Mouse (Mus musculus) adrenal gland, postnatal 25 days (tissue): ENCODE measurements around the gene Abcc9. TPM values are rescaled to one million over a fixed set of nuclear protein-coding genes. Genes with fewer than 3 reads are reported as not detected.
A peak's percentile ranks its signal among the peaks of the same experiment; 100 is the strongest.

Source experiments
- DNase-seq: peaks from one replicate; pipeline ENCODE4 v3.0.0; 2021; ENCODE audit warnings: mixed read lengths
- total RNA-seq: library from RNA; stranded (reverse); gene quantifications from 2 replicates; pipeline ENCODE4 v1.2.3, GENCODE M21; 2021

The Abcc9 gene
- total RNA-seq, 1 experiment from 2014 or later = 19.9 TPM

DNA sequence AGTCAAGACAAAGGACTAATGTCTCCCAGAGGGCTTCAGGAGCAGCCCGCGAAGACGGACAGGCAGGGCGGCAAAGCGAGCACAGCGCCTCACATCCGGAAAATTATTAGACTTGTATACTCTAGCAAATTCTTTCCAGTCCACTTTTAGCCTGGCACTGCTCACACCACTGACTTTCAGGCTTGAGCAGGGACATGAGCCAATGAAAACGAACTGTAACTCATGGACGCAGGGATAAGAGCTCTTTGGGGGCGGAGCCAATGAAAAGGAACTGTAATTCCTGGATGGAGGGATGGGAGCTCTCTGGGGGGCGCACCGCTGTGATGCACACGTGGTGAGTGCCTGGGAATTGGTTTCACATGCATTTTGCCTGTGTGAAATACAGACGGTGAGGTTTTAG lies 157.0 kb downstream of the Abcc9 start:
- DNase-seq = no peak

DNA sequence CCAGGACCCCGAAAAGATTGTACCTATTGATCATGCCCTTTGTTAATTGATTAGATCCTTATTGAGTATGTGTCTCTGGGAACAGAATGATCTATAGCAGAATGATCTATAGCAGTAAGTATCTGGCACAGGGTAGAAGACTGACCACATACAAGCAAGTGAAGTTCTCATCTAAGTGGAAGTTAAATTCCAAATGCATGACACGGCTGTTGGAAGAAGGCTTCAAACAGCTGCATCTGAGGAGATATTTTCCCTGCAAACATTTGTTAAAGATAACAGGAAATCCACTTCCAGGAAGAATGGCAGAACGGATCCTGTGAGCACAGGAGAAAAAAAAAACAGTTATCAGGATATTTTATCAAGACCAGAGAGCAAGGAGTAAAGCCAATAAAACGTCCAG lies 158.5 kb downstream of the Abcc9 start:
- DNase-seq = no peak

DNA sequence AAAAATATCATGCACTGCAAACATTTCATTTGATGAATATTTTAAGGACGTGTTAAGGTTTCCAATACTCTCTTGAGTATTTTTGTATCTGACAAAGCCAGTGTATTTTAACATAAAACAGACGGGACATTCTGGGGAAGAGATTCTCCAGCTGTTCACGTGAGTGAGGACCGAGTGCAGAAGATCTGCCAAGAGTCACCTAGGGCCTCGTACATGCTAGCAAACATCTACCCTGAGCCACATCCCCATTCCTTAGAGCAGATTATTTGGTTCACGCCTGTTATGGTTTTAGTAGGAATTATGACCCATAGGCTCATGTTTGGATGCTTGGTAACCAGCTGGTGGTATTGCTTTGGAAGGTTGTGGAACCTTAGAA lies 159.3 kb downstream of the Abcc9 start:
- no peak for DNase-seq

- DNase-seq = no peak
Observed at GRCm38 (mm10) chr6:142542082-142542799, 159.9 kb downstream of the Abcc9 start.

DNA sequence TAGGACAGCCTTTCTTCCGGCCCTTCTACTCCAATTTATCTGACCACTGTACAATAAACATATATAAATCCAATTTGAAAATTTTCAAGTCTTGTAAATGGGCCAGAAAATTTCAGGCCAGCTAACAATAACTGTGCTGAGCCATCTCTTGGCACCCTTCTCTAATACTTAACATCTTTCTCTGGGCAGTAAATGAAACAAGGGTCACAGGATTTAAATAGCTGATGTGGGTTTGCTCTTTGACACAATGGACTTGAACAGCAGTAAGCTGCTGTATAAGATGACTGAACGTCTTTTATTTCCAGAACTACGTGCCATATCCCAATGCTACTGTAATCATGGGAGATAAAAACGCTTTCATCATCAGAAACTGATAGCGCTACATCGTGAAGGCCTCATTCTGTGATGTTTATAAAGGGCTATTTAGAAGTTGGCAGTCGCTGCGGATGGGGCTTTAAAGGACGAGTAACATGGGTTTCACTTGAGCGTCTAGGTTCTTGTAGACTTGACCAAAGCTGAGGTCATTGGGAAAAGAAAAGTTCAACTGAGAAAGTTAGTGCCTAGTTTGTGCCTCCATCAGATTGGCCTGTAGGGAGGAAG lies 161.5 kb downstream of the Abcc9 start:
- DNase-seq = no peak

GRCm38 (mm10) chr6:142540131-142540530 lies 162.0 kb downstream of the Abcc9 start:
- DNase-seq = no peak

- peak; percentile 39 for DNase-seq
Observed at GRCm38 (mm10) chr6:142538503-142538902, 163.6 kb downstream of the Abcc9 start.

Other genes starting within 250 kb of the Abcc9 start
- gene Gys2, start 229.2 kb downstream of the Abcc9 start, total RNA-seq = 3.4 and 6.6 TPM in 2 replicates
- gene Ldhb, start 194.4 kb downstream of the Abcc9 start, total RNA-seq = 150 and 155 TPM in 2 replicates
- gene Kcnj8, start 130.7 kb downstream of the Abcc9 start, total RNA-seq = 9.6 and 11.3 TPM in 2 replicates
- gene Cmas, start 54.4 kb upstream of the Abcc9 start, total RNA-seq = 31.5 and 33.9 TPM in 2 replicates
- gene Sult6b2, start 102.2 kb upstream of the Abcc9 start, total RNA-seq = not detected in 2 replicates